Mouse (Mus musculus): ENCODE results near the gene Nid2.

DNA sequence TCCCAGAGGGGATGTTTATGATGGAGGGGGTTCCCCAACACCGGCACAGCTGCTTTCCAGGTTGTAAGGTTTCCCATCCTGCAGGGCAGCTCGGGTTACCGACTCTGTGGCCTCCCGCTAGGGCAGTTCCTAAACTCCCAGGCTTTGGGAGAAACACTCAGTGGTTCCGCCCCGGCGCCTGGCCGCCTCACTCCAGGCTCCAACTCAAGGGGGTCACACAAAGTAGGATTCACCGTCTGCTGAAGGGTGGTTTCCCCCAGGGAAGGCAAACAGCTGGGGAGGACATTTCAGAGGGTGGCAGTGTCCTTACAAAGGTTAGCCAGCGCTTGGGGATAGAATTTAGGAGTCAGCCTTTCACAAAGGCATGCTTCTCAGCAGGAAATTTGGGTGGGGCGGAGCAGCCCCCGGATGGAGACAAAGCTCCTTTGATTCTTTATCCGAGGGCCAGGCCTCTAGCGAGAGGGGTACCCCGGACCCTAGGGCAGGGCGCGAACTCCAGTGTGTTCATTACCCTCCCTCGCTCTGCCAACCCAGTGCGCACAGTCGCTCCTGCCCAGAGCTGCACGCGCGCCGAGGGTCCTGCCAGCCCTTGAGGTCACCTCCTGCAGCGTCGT lies 547 bp upstream of the Nid2 start:
- TF ChIP-seq CHD1 (IDR thresholded peaks at IDR 0.05; ENCODE audit: low read depth, low read length): no peak
- TF ChIP-seq ZC3H11A (IDR thresholded peaks at IDR 0.05; ENCODE audit: low read depth, low read length): no peak
- no peak for TF ChIP-seq CTCF (IDR thresholded peaks at IDR 0.05 in 2 of 3, conservative IDR thresholded peaks at IDR 0.05 in 1 of 3; ENCODE audit: control insufficient read depth in 1 of 3, insufficient read depth in 1 of 3, low read depth in 2 of 3, low read length in 3 of 3, poor library complexity in 1 of 3, severe bottlenecking in 1 of 3)
- no peak for TF ChIP-seq RCOR1 (IDR thresholded peaks at IDR 0.05; ENCODE audit: low read depth, low read length)
- TF ChIP-seq TBP (IDR thresholded peaks at IDR 0.05; ENCODE audit: low read depth, low read length): no peak
- TF ChIP-seq EP300 (IDR thresholded peaks at IDR 0.05; ENCODE audit: low read depth in 1 of 2, low read length in 2 of 2): no peak

All from MEL (cell line).